Mouse (Mus musculus): ENCODE measurements around the gene Babam2. TPM values are rescaled to one million over a fixed set of nuclear protein-coding genes. Genes with fewer than 3 reads are reported as not detected.

The Babam2 gene
- polyA plus RNA-seq, 1 experiment from 2014 or later = 54.7 TPM

- 91% methylated on average over 4 of the region's 4 CpGs for WGBS
- no peaks in the 10 kb centered on the region for H3K9me3 ChIP-seq (replicated peaks; ENCODE audit: control insufficient read depth, low read length, poor library complexity, severe bottlenecking)
- no peak overlapping the region for H3K9ac ChIP-seq (ENCODE audit: low read depth, low read length)
- ATAC-seq = no peak
- no peaks in the 10 kb centered on the region for H3K4me1 ChIP-seq (ENCODE audit: control insufficient read depth, insufficient read depth, low read length)
- no peak overlapping the region for H3K27ac ChIP-seq (ENCODE audit: low read length)
- H3K4me2 ChIP-seq (ENCODE audit: low read length) = no peak overlapping the region
- no peak overlapping the region for H3K4me3 ChIP-seq (ENCODE audit: low read depth, low read length)
- no peaks in the 10 kb centered on the region for H3K36me3 ChIP-seq (ENCODE audit: control insufficient read depth, insufficient read depth, low read length)
- no peaks in the 10 kb centered on the region for H3K27me3 ChIP-seq (ENCODE audit: control insufficient read depth, insufficient read depth, low read depth, low read length)
These were observed 187.5 kb downstream of the Babam2 start for GRCm38 (mm10) chr5:31884962-31885361.

GRCm38 (mm10) chr5:31887590-31887989 lies 190.1 kb downstream of the Babam2 start:
- ATAC-seq = no peak
- H3K9me3 ChIP-seq (replicated peaks; ENCODE audit: control insufficient read depth, low read length, poor library complexity, severe bottlenecking) = no peaks in the 10 kb centered on the region
- no peak overlapping the region for H3K9ac ChIP-seq (ENCODE audit: low read depth, low read length)
- 83% methylated on average over 5 of the region's 5 CpGs for WGBS
- H3K27ac ChIP-seq (ENCODE audit: low read length) = no peak overlapping the region
- H3K4me3 ChIP-seq (ENCODE audit: low read depth, low read length) = no peak overlapping the region
- H3K27me3 ChIP-seq (ENCODE audit: control insufficient read depth, insufficient read depth, low read depth, low read length) = no peaks in the 10 kb centered on the region
- H3K36me3 ChIP-seq (ENCODE audit: control insufficient read depth, insufficient read depth, low read length) = no peaks in the 10 kb centered on the region
- no peaks in the 10 kb centered on the region for H3K4me1 ChIP-seq (ENCODE audit: control insufficient read depth, insufficient read depth, low read length)
- H3K4me2 ChIP-seq (ENCODE audit: low read length) = no peak overlapping the region

GRCm38 (mm10) chr5:31888341-31888740 lies 190.9 kb downstream of the Babam2 start:
- no peak overlapping the region for H3K27ac ChIP-seq (ENCODE audit: low read length)
- no peaks in the 10 kb centered on the region for H3K27me3 ChIP-seq (ENCODE audit: control insufficient read depth, insufficient read depth, low read depth, low read length)
- no peak overlapping the region for H3K9ac ChIP-seq (ENCODE audit: low read depth, low read length)
- WGBS = 78% methylated on average over 3 of the region's 3 CpGs
- no peak for ATAC-seq
- no peak overlapping the region for H3K4me3 ChIP-seq (ENCODE audit: low read depth, low read length)
- H3K4me2 ChIP-seq (ENCODE audit: low read length) = no peak overlapping the region
- no peaks in the 10 kb centered on the region for H3K36me3 ChIP-seq (ENCODE audit: control insufficient read depth, insufficient read depth, low read length)
- no peaks in the 10 kb centered on the region for H3K4me1 ChIP-seq (ENCODE audit: control insufficient read depth, insufficient read depth, low read length)
- H3K9me3 ChIP-seq (replicated peaks; ENCODE audit: control insufficient read depth, low read length, poor library complexity, severe bottlenecking) = no peaks in the 10 kb centered on the region

- Histone ChIP-seq H3K27ac (ENCODE audit: low read length) (no peak overlapping the region), H3K4me3 (ENCODE audit: low read depth, low read length) (no peak overlapping the region), H3K4me1 (ENCODE audit: control insufficient read depth, insufficient read depth, low read length) (no peaks in the 10 kb centered on the region), H3K9me3 (replicated peaks; ENCODE audit: control insufficient read depth, low read length, poor library complexity, severe bottlenecking) (no peaks in the 10 kb centered on the region), H3K27me3 (ENCODE audit: control insufficient read depth, insufficient read depth, low read depth, low read length) (no peaks in the 10 kb centered on the region), H3K4me2 (ENCODE audit: low read length) (no peak overlapping the region), H3K9ac (ENCODE audit: low read depth, low read length) (no peak overlapping the region), H3K36me3 (ENCODE audit: control insufficient read depth, insufficient read depth, low read length) (no peaks in the 10 kb centered on the region)
- ATAC-seq = no peak
- 93% methylated on average over 4 of the region's 4 CpGs for WGBS
These were observed 195.1 kb downstream of the Babam2 start for GRCm38 (mm10) chr5:31892631-31893030.

- no peaks in the 10 kb centered on the region for H3K36me3 ChIP-seq (ENCODE audit: control insufficient read depth, insufficient read depth, low read length)
- no peaks in the 10 kb centered on the region for H3K9me3 ChIP-seq (replicated peaks; ENCODE audit: control insufficient read depth, low read length, poor library complexity, severe bottlenecking)
- 88% methylated on average over 3 of the region's 3 CpGs for WGBS
- no peak overlapping the region for H3K4me2 ChIP-seq (ENCODE audit: low read length)
- no peaks in the 10 kb centered on the region for H3K4me1 ChIP-seq (ENCODE audit: control insufficient read depth, insufficient read depth, low read length)
- no peak overlapping the region for H3K4me3 ChIP-seq (ENCODE audit: low read depth, low read length)
- H3K27ac ChIP-seq (ENCODE audit: low read length) = no peak overlapping the region
- H3K9ac ChIP-seq (ENCODE audit: low read depth, low read length) = no peak overlapping the region
- no peak for ATAC-seq
- no peaks in the 10 kb centered on the region for H3K27me3 ChIP-seq (ENCODE audit: control insufficient read depth, insufficient read depth, low read depth, low read length)
These were observed 202.4 kb downstream of the Babam2 start for GRCm38 (mm10) chr5:31899901-31900300.

GRCm38 (mm10) chr5:31902144-31902543 lies 204.7 kb downstream of the Babam2 start:
- Histone ChIP-seq H3K9me3 (replicated peaks; ENCODE audit: control insufficient read depth, low read length, poor library complexity, severe bottlenecking) (no peaks in the 10 kb centered on the region), H3K9ac (ENCODE audit: low read depth, low read length) (no peak overlapping the region), H3K36me3 (ENCODE audit: control insufficient read depth, insufficient read depth, low read length) (no peaks in the 10 kb centered on the region), H3K27me3 (ENCODE audit: control insufficient read depth, insufficient read depth, low read depth, low read length) (no peaks in the 10 kb centered on the region), H3K4me2 (ENCODE audit: low read length) (no peak overlapping the region), H3K4me3 (ENCODE audit: low read depth, low read length) (no peak overlapping the region), H3K27ac (ENCODE audit: low read length) (no peak overlapping the region), H3K4me1 (ENCODE audit: control insufficient read depth, insufficient read depth, low read length) (no peaks in the 10 kb centered on the region)
- no peak for ATAC-seq
- 87% methylated on average over 2 of the region's 2 CpGs for WGBS

GRCm38 (mm10) chr5:31902891-31903290 lies 205.4 kb downstream of the Babam2 start:
- no peaks in the 10 kb centered on the region for H3K9me3 ChIP-seq (replicated peaks; ENCODE audit: control insufficient read depth, low read length, poor library complexity, severe bottlenecking)
- WGBS = 87% methylated on average over 5 of the region's 5 CpGs
- H3K4me1 ChIP-seq (ENCODE audit: control insufficient read depth, insufficient read depth, low read length) = no peaks in the 10 kb centered on the region
- H3K27ac ChIP-seq (ENCODE audit: low read length) = no peak overlapping the region
- no peak overlapping the region for H3K4me2 ChIP-seq (ENCODE audit: low read length)
- H3K4me3 ChIP-seq (ENCODE audit: low read depth, low read length) = no peak overlapping the region
- ATAC-seq = no peak
- no peak overlapping the region for H3K9ac ChIP-seq (ENCODE audit: low read depth, low read length)
- H3K36me3 ChIP-seq (ENCODE audit: control insufficient read depth, insufficient read depth, low read length) = no peaks in the 10 kb centered on the region
- H3K27me3 ChIP-seq (ENCODE audit: control insufficient read depth, insufficient read depth, low read depth, low read length) = no peaks in the 10 kb centered on the region

- H3K9me3 ChIP-seq (replicated peaks; ENCODE audit: control insufficient read depth, low read length, poor library complexity, severe bottlenecking) = no peaks in the 10 kb centered on the region
- 70% methylated on average over 6 of the region's 6 CpGs for WGBS
- ATAC-seq = no peak
These were observed 207.6 kb downstream of the Babam2 start for GRCm38 (mm10) chr5:31904968-31905683.

GRCm38 (mm10) chr5:31905808-31906207 lies 208.3 kb downstream of the Babam2 start:
- 79% methylated on average over 7 of the region's 7 CpGs for WGBS

More at GRCm38 (mm10) chr5:31904968-31905683, 207.6 kb downstream of the Babam2 start:
- H3K36me3 ChIP-seq (ENCODE audit: control insufficient read depth, insufficient read depth, low read length) = no peaks in the 10 kb centered on the region
- no peaks in the 10 kb centered on the region for H3K27me3 ChIP-seq (ENCODE audit: control insufficient read depth, insufficient read depth, low read depth, low read length)
- H3K4me3 ChIP-seq (ENCODE audit: low read depth, low read length) = no peak overlapping the region
- H3K4me1 ChIP-seq (ENCODE audit: control insufficient read depth, insufficient read depth, low read length) = no peaks in the 10 kb centered on the region
- H3K4me2 ChIP-seq (ENCODE audit: low read length) = no peak overlapping the region
- no peak overlapping the region for H3K27ac ChIP-seq (ENCODE audit: low read length)
- no peak overlapping the region for H3K9ac ChIP-seq (ENCODE audit: low read depth, low read length)

More at GRCm38 (mm10) chr5:31905808-31906207, 208.3 kb downstream of the Babam2 start:
- no peak overlapping the region for H3K4me2 ChIP-seq (ENCODE audit: low read length)
- H3K27ac ChIP-seq (ENCODE audit: low read length) = no peak overlapping the region
- no peaks in the 10 kb centered on the region for H3K36me3 ChIP-seq (ENCODE audit: control insufficient read depth, insufficient read depth, low read length)
- H3K9me3 ChIP-seq (replicated peaks; ENCODE audit: control insufficient read depth, low read length, poor library complexity, severe bottlenecking) = no peaks in the 10 kb centered on the region
- H3K4me1 ChIP-seq (ENCODE audit: control insufficient read depth, insufficient read depth, low read length) = no peaks in the 10 kb centered on the region
- no peak overlapping the region for H3K4me3 ChIP-seq (ENCODE audit: low read depth, low read length)
- H3K9ac ChIP-seq (ENCODE audit: low read depth, low read length) = no peak overlapping the region
- no peak for ATAC-seq
- no peaks in the 10 kb centered on the region for H3K27me3 ChIP-seq (ENCODE audit: control insufficient read depth, insufficient read depth, low read depth, low read length)
